Mouse (Mus musculus) heart, embryonic 12.5 days (tissue): ENCODE measurements around the gene Mogat2. TPM values are rescaled to one million over a fixed set of nuclear protein-coding genes. Genes with fewer than 3 reads are reported as not detected.

Experiments used
- ATAC-seq: fragments of 200-750 bp; cut with Nextera tagmentation; 2 replicates; pipeline ENCODE4 v1.8.0; 2017; ENCODE audit warnings: moderate TSS enrichment, moderate library complexity; ENCODE audit not compliant: insufficient number of reproducible peaks, low FRiP score
- H3K27ac ChIP-seq: fragments of 300-500 bp; sonication (generic); 2 replicates; pipeline ENCODE4 v1.5.1; 2016; ENCODE audit warnings: mild to moderate bottlenecking, moderate library complexity; ENCODE audit not compliant: poor library complexity, severe bottlenecking
- H3K27me3 ChIP-seq: fragments of 300-500 bp; sonication (generic); replicated peaks from 2 replicates; pipeline ENCODE4 v1.6.1; 2016; ENCODE audit warnings: mild to moderate bottlenecking, moderate library complexity
- H3K36me3 ChIP-seq: fragments of 300-500 bp; sonication (generic); 2 replicates; pipeline ENCODE4 v1.6.1; 2016; ENCODE audit warnings: mild to moderate bottlenecking, moderate library complexity
- H3K4me1 ChIP-seq: fragments of 300-500 bp; sonication (generic); replicated peaks from 2 replicates; pipeline ENCODE4 v1.6.1; 2016; ENCODE audit warnings: mild to moderate bottlenecking
- H3K4me2 ChIP-seq: fragments of 300-500 bp; sonication (generic); 2 replicates; pipeline ENCODE4 v1.6.1; 2016; ENCODE audit warnings: mild to moderate bottlenecking, moderate library complexity
- H3K4me3 ChIP-seq: fragments of 300-500 bp; sonication (generic); 2 replicates; pipeline ENCODE4 v1.5.1; 2016; ENCODE audit warnings: mild to moderate bottlenecking
- H3K9ac ChIP-seq: fragments of 300-500 bp; sonication (generic); 2 replicates; pipeline ENCODE4 v1.6.1; 2016; ENCODE audit warnings: mild to moderate bottlenecking, moderate library complexity
- H3K9me3 ChIP-seq: fragments of 300-500 bp; sonication (generic); replicated peaks from 2 replicates; pipeline ENCODE4 v1.6.1; 2016; ENCODE audit warnings: mild to moderate bottlenecking, moderate library complexity
- WGBS: fragments of 180-500 bp; shearing (Covaris S2); methylation state at CpG from one replicate; pipeline ENCODE4 v1.1.7; 2016; 5-methylcytosine and 5-hydroxymethylcytosine counted together
- polyA plus RNA-seq: library from polyadenylated mRNA; unstranded; fragments of >200 nt; fragmentation: Nextera tagmentation; extraction: Ambion mirVana; gene quantifications from 2 replicates; pipeline ENCODE4 v1.2.1, GENCODE M21; 2016

The Mogat2 gene
- polyA plus RNA-seq, 1 experiment from 2014 or later: 3.1 TPM

DNA sequence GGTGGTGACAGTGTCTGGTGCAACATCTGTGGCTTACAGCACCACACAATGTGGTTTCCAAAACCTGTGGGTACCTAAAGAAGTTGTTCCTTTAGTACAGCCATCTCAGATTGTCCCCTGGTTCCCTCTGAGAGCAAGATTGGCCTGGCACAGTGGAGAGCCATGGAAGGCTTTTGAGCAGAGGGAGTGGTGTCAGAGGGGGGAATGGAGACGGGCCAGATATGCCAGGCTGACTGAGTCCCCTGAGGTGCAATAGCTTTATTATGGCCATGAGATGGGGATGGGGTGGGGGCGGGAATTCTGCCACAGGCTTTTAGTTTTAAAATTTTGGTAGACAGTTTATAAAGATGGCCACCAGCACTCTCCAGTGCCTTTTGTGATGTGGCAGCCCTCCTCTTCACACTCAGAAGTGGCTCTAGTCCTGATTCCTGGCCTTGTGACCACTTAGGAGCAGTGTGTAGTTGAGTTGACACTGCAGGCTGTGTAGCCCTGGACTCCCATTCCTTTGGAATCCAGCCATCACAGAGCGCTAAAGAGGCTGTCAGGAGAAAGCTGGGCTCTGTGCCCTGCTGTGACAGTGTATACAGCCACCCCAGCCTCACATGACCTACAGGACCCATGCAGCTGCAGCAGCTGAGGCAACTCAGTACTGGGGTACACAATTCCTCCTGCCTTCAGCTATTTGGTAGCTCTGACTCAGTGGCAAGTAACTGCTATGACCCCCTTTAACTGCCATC is 20.9 kb downstream of the Mogat2 start:
- Histone ChIP-seq H3K4me3 (no peak overlapping the region), H3K27ac (peak overlapping the region; percentile 73), H3K9me3 (no peaks in the 10 kb centered on the region), H3K4me2 (no peak overlapping the region), H3K4me1 (peaks cover 36% of the 10 kb centered on the region), H3K27me3 (no peaks in the 10 kb centered on the region), H3K36me3 (no peaks in the 10 kb centered on the region), H3K9ac (no peak overlapping the region)
- ATAC-seq: peak; percentile 49; the same call in 1 of the 2 replicates
- 59% methylated on average over 3 of the region's 3 CpGs for WGBS

GRCm38 (mm10) chr7:99215347-99215855 is 23.0 kb downstream of the Mogat2 start:
- no peak overlapping the region for H3K4me3 ChIP-seq
- peak; percentile 85 for ATAC-seq
- no peak overlapping the region for H3K9ac ChIP-seq
- no peaks in the 10 kb centered on the region for H3K36me3 ChIP-seq
- no peak overlapping the region for H3K4me2 ChIP-seq
- no peaks in the 10 kb centered on the region for H3K27me3 ChIP-seq
- 22% methylated on average over 8 of the region's 8 CpGs for WGBS
- H3K4me1 ChIP-seq: peaks cover 36% of the 10 kb centered on the region
- peak overlapping the region; percentile 20 for H3K27ac ChIP-seq
- H3K9me3 ChIP-seq: no peaks in the 10 kb centered on the region

DNA sequence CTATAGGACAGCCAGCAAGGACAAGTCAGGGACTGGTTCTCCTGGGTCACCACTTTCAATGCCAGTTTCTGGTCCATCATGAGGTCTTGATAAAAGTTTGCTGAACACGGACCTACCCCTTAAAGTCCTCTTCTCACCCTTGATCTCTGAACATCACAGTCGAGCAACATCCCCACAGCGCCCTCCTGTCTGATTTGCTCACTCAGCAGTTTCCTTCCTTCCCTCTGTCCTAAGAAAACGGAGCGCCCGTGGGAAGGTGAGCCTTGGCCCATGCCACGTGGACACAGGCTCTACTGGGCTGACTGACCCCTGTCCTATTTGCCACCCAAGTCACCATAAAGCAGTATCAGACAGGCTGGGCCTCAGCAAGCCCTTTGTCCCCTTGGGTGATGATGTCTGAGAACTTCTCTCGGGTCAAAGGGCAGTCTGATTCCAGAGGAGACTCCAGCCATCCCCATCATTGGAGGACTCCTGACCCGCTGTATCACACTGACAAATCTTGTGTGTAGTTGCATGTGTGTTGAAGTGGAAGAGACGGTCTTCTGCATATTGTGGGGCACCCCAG is 23.7 kb downstream of the Mogat2 start:
- WGBS: 86% methylated on average over 10 of the region's 10 CpGs
- ATAC-seq: no peak

DNA sequence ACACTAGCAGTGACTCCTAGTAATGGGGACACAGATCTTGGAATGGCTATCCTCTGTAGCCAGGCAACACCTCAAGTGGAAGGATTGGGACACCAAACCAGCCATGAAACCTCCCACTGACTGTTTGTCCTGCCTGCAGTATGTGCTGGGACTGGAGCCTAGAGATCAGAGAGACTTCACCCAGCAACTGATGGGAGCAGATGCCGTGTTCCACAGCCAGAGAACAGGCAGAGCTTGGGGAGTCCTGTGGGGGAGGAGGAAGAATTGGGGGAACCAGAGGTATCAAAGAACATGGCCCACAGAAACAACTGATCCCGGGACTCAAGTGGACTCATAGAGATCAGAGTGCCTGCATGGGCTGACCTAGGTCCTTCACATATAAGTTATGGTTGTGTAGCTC is 24.7 kb downstream of the Mogat2 start:
- peaks cover 40% of the 10 kb centered on the region for H3K4me1 ChIP-seq
- H3K9ac ChIP-seq: no peak overlapping the region
- H3K27ac ChIP-seq: no peak overlapping the region
- no peak overlapping the region for H3K4me3 ChIP-seq
- no peaks in the 10 kb centered on the region for H3K36me3 ChIP-seq
- WGBS: 73% methylated on average over 2 of the region's 2 CpGs
- no peak for ATAC-seq
- no peak overlapping the region for H3K4me2 ChIP-seq
- no peaks in the 10 kb centered on the region for H3K9me3 ChIP-seq
- no peaks in the 10 kb centered on the region for H3K27me3 ChIP-seq

More for the DNA sequence above, 23.7 kb downstream of the Mogat2 start:
- H3K9me3 ChIP-seq: no peaks in the 10 kb centered on the region
- H3K4me3 ChIP-seq: no peak overlapping the region
- no peaks in the 10 kb centered on the region for H3K27me3 ChIP-seq
- H3K9ac ChIP-seq: no peak overlapping the region
- no peaks in the 10 kb centered on the region for H3K36me3 ChIP-seq
- H3K4me2 ChIP-seq: no peak overlapping the region
- no peak overlapping the region for H3K27ac ChIP-seq
- peaks cover 36% of the 10 kb centered on the region for H3K4me1 ChIP-seq

DNA sequence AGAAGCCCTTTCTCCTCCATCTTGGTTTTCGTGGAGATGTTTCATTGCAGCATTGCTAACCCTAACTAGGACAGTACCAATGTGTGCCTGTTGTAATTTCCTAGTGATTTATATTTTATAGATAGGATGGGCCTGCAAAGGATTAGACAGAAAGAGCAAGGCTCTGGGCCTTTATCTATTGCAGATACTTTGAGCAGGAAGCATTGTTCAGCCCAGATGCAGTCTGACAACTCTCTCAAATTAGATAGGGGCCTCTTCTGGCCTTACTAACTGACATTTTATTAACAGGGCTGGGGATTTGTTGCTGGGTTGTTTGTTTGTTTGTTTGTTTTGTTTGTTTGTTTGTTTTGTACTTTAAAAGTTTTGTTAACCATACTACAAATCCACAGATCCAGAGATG is 25.4 kb downstream of the Mogat2 start:
- no peak overlapping the region for H3K27ac ChIP-seq
- H3K36me3 ChIP-seq: no peaks in the 10 kb centered on the region
- H3K27me3 ChIP-seq: no peaks in the 10 kb centered on the region
- no peak for ATAC-seq
- no peaks in the 10 kb centered on the region for H3K9me3 ChIP-seq
- H3K4me3 ChIP-seq: no peak overlapping the region
- 89% methylated on average over 1 of the region's 1 CpGs for WGBS
- no peak overlapping the region for H3K9ac ChIP-seq
- peaks cover 41% of the 10 kb centered on the region for H3K4me1 ChIP-seq
- H3K4me2 ChIP-seq: no peak overlapping the region

DNA sequence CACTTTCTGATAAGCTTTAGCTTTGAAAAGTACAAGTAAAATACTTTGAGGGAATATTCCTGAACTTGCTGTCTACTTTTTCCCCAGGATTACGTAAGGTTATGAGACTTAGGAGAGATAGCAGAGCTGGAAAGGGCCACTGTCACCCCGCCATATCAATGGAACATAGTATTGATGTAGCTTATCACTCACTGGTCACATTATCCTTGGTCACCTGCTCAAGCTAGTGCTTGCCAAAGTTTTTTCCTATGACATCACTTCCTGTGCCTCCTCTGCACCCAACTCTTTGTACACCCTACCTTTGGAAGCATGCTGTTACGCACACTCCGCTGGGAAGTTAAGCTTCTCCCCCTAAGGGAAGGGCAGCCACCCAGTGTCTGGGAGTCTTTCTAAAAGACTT is 29.7 kb downstream of the Mogat2 start:
- Histone ChIP-seq H3K9me3 (no peaks in the 10 kb centered on the region), H3K4me1 (peaks cover 6% of the 10 kb centered on the region), H3K27ac (no peak overlapping the region), H3K9ac (no peak overlapping the region), H3K4me3 (no peak overlapping the region), H3K4me2 (no peak overlapping the region), H3K27me3 (no peaks in the 10 kb centered on the region), H3K36me3 (no peaks in the 10 kb centered on the region)
- WGBS: 69% methylated on average over 4 of the region's 4 CpGs
- ATAC-seq: no peak

GRCm38 (mm10) chr7:99206364-99206763 is 32.1 kb downstream of the Mogat2 start:
- 68% methylated on average over 7 of the region's 7 CpGs for WGBS
- Histone ChIP-seq H3K9me3 (no peaks in the 10 kb centered on the region), H3K4me2 (no peak overlapping the region), H3K27ac (no peak overlapping the region), H3K4me3 (no peak overlapping the region), H3K9ac (no peak overlapping the region), H3K27me3 (no peaks in the 10 kb centered on the region), H3K4me1 (peaks cover 18% of the 10 kb centered on the region), H3K36me3 (no peaks in the 10 kb centered on the region)
- no peak for ATAC-seq

GRCm38 (mm10) chr7:99202163-99202562 is 36.3 kb downstream of the Mogat2 start:
- Histone ChIP-seq H3K4me2 (no peak overlapping the region), H3K9ac (no peak overlapping the region), H3K27ac (peak overlapping the region; percentile 41; the same call in 1 of the 2 replicates), H3K4me3 (no peak overlapping the region), H3K9me3 (no peaks in the 10 kb centered on the region), H3K27me3 (no peaks in the 10 kb centered on the region), H3K4me1 (peaks cover 21% of the 10 kb centered on the region), H3K36me3 (no peaks in the 10 kb centered on the region)
- 0 out of 2 replicates have a peak, but pooled peaks have one; percentile 22 for ATAC-seq
- WGBS: 60% methylated on average over 7 of the region's 7 CpGs

DNA sequence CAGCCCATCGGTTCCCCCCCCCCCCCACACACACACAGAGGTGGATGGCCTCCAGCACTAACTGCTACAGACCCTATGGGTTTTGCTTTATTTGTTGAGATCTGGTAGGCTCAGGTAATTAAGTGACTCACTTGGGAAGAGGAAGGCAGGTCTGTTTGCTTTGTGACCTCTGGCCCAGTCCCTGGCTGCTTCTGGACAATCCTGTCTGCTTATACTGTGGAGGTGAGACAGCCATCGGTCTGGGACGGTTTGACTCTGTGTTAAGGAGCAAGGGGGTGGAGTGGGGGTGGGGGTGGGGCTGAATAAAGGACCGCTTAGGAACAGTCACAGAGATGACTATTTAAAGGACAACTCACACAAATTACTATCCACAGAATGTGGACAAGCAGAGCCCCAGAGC is 38.1 kb downstream of the Mogat2 start:
- ATAC-seq: no peak
- 33% methylated on average over 4 of the region's 4 CpGs for WGBS
- Histone ChIP-seq H3K27me3 (no peaks in the 10 kb centered on the region), H3K9ac (no peak overlapping the region), H3K4me3 (no peak overlapping the region), H3K9me3 (no peaks in the 10 kb centered on the region), H3K4me2 (no peak overlapping the region), H3K27ac (no peak overlapping the region), H3K36me3 (no peaks in the 10 kb centered on the region), H3K4me1 (peaks cover 21% of the 10 kb centered on the region)

DNA sequence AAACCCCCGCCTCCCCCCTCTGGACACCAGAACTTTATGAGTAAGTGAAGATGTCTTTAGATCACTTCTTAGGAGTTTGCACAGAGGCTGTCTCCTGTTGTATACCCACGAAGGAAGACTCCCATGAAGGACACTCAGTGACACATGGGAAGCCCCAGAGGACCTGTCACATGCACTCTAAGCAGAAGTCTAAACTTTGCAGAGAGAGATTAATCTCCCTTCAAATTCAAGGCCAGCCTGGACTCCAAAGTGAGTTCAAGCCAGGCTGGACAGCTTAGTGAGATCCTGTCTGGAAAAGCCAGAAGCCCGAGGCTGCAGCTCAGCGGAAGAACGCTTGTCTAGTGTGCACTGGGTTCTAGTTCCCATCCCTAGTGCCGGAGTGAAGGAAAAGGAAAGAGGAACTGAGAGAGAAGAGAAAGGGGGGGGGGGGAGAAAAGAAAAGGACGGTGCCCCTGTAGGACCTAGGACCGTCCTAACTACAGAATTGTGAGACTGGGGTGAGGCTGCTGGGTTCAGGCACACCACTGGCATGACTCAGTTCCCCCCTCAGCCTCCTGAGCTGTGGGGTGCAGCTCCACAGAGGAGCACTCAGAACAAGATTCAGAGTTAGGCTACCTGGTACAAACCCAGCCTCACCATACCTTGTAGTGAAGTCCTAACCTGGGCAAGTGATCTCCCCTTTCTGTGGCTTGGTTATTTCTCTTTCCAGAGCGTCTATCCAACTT is 38.8 kb downstream of the Mogat2 start:
- Histone ChIP-seq H3K36me3 (no peaks in the 10 kb centered on the region), H3K27ac (no peak overlapping the region), H3K4me1 (peaks cover 21% of the 10 kb centered on the region), H3K4me3 (no peak overlapping the region), H3K9me3 (no peaks in the 10 kb centered on the region), H3K9ac (no peak overlapping the region), H3K27me3 (no peaks in the 10 kb centered on the region), H3K4me2 (no peak overlapping the region)
- no peak for ATAC-seq
- 80% methylated on average over 9 of the region's 9 CpGs for WGBS

DNA sequence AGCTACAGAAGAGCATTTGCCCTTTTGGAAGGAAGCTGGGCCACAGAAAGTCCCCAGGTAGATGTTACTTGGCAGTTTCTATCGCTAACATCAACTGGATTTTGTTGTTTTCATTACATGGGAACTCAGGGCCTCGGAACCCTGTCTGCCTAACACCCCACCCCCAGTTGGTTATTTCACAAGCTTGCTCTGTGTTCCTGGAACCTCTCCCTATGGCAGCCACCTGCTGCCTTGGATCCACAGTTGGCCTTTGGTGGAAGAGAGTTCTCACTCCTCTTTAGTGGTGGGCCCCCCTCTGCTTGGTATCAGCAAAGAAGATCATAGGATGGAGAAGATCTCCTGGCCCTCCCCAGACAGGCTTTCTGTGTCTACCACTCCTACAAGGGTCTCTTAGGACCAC is 39.6 kb downstream of the Mogat2 start:
- H3K9ac ChIP-seq: no peak overlapping the region
- WGBS: 95% methylated on average over 2 of the region's 2 CpGs
- peaks cover 21% of the 10 kb centered on the region for H3K4me1 ChIP-seq

More for the DNA sequence above, 39.6 kb downstream of the Mogat2 start:
- H3K4me2 ChIP-seq: no peak overlapping the region
- H3K4me3 ChIP-seq: no peak overlapping the region
- no peaks in the 10 kb centered on the region for H3K27me3 ChIP-seq
- H3K27ac ChIP-seq: no peak overlapping the region
- no peaks in the 10 kb centered on the region for H3K36me3 ChIP-seq
- no peak for ATAC-seq
- H3K9me3 ChIP-seq: no peaks in the 10 kb centered on the region
